ENCODE assay signal across 8 mouse cellular contexts in the genomic region with DNA sequence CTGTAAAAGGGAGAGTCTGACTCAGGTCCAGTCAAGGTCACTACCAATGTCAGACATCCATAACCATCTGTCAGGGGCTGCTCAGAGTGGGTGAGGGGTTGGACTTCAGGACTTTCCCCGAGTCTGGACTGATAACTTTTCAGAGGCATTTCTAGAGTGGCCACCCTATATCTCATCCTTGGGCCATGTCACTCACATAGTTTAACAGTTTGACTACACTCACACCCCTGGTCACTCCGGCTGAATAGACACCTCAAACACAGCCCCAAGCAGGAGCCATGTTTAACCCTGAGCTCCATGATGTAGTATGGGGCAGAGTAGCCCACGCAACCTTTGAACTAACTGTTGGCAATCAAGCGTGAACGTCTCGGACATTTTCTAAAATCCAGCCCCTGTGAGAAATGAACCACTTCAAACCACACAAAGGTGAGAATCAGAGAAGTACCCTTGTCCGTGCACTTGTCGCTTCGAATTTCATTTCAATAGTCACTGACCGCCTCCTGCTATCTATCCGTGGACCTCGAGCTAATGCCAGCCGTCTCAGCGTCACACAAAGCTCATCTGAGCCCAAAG. TPM values are rescaled to one million over a fixed set of nuclear protein-coding genes. Genes with fewer than 3 reads are reported as not detected.
A peak's percentile ranks its signal among the peaks of the same experiment; 100 is the strongest.
DNase-seq lines count a peak whose midpoint lies in the region; ATAC-seq lines count a peak whose summit lies in the region.

No protein-coding gene starts in this region.

- H3K27ac ChIP-seq in kidney, embryonic 14.5 days (ENCODE audit: low read depth, low read length) = peak overlapping the region; percentile 79
- peak overlapping the region; percentile 87 for H3K27ac ChIP-seq in embryonic facial prominence, embryonic 12.5 days
- peak overlapping the region; percentile 58 for H3K27ac ChIP-seq in intestine, embryonic 16.5 days (ENCODE audit: low read length)

- peaks cover 17% of the 10 kb centered on the region for H3K36me3 ChIP-seq in kidney, embryonic 14.5 days (ENCODE audit: control insufficient read depth, insufficient read depth, low read length)
- peaks cover 16% of the 10 kb centered on the region for H3K36me3 ChIP-seq in embryonic facial prominence, embryonic 12.5 days
- H3K36me3 ChIP-seq in intestine, embryonic 16.5 days (ENCODE audit: control insufficient read depth, insufficient read depth, low read length) = peaks cover 8% of the 10 kb centered on the region; the same call in 1 of the 2 replicates

- DNase-seq in kidney, adult 18-20 months = no peak
- peak; percentile 23 for DNase-seq in neural tube, embryonic 10.5 days (ENCODE audit: extremely low spot score, low spot score)
- DNase-seq in gastrocnemius, adult 18-20 months (ENCODE audit: low spot score) = no peak
- DNase-seq in urinary bladder, adult 2 months (ENCODE audit: low spot score) = no peak
- DNase-seq in right cerebral cortex, postnatal 36 days (ENCODE audit: low spot score in 2 of 2) = no peak

- peak overlapping the region; percentile 75; the same call in 1 of the 2 replicates for H3K9ac ChIP-seq in kidney, embryonic 14.5 days (ENCODE audit: low read depth, low read length)
- H3K9ac ChIP-seq in embryonic facial prominence, embryonic 12.5 days = peak overlapping the region; percentile 41; the same call in 1 of the 2 replicates
- peak overlapping the region; percentile 75 for H3K9ac ChIP-seq in intestine, embryonic 16.5 days (ENCODE audit: low read depth, low read length)

- H3K4me1 ChIP-seq in kidney, embryonic 14.5 days (ENCODE audit: control insufficient read depth, insufficient read depth, low read length) = peaks cover 16% of the 10 kb centered on the region; the same call in 1 of the 2 replicates
- peaks cover 16% of the 10 kb centered on the region for H3K4me1 ChIP-seq in embryonic facial prominence, embryonic 12.5 days
- H3K4me1 ChIP-seq in intestine, embryonic 16.5 days (ENCODE audit: control insufficient read depth, insufficient read depth, low read length) = peaks cover 19% of the 10 kb centered on the region

- H3K4me3 ChIP-seq in kidney, embryonic 14.5 days (ENCODE audit: low read length) = peak overlapping the region; percentile 69
- peak overlapping the region; percentile 77 for H3K4me3 ChIP-seq in embryonic facial prominence, embryonic 12.5 days
- peak overlapping the region; percentile 74 for H3K4me3 ChIP-seq in intestine, embryonic 16.5 days (ENCODE audit: low read length)

- peak overlapping the region; percentile 73 for H3K4me2 ChIP-seq in kidney, embryonic 14.5 days (replicated peaks; ENCODE audit: low read depth, low read length)
- peak overlapping the region; percentile 88 for H3K4me2 ChIP-seq in embryonic facial prominence, embryonic 12.5 days (replicated peaks)
- H3K4me2 ChIP-seq in intestine, embryonic 16.5 days (ENCODE audit: low read depth, low read length) = peak overlapping the region; percentile 82

- 5% methylated on average over 14 of the region's 14 CpGs for WGBS in kidney, embryonic 14.5 days
- WGBS in embryonic facial prominence, embryonic 12.5 days = 8% methylated on average over 14 of the region's 14 CpGs
- 5% methylated on average over 14 of the region's 14 CpGs for WGBS in intestine, embryonic 16.5 days

- no peaks in the 10 kb centered on the region for H3K27me3 ChIP-seq in kidney, embryonic 14.5 days (ENCODE audit: control insufficient read depth, insufficient read depth, low read length)
- no peaks in the 10 kb centered on the region for H3K27me3 ChIP-seq in embryonic facial prominence, embryonic 12.5 days
- H3K27me3 ChIP-seq in intestine, embryonic 16.5 days (replicated peaks; ENCODE audit: control insufficient read depth, insufficient read depth, low read length) = no peaks in the 10 kb centered on the region

- H3K9me3 ChIP-seq in kidney, embryonic 14.5 days (ENCODE audit: control insufficient read depth, low read length) = no peaks in the 10 kb centered on the region
- no peaks in the 10 kb centered on the region for H3K9me3 ChIP-seq in embryonic facial prominence, embryonic 12.5 days
- no peaks in the 10 kb centered on the region for H3K9me3 ChIP-seq in intestine, embryonic 16.5 days (ENCODE audit: control insufficient read depth, low read length)

- ATAC-seq in kidney, embryonic 14.5 days (ENCODE audit: low FRiP score, low TSS enrichment) = 0 out of 2 replicates have a peak, but pooled peaks have one; percentile 9
- ATAC-seq in embryonic facial prominence, embryonic 12.5 days (ENCODE audit: insufficient number of reproducible peaks, insufficient read depth, low FRiP score, low TSS enrichment) = no peak
- no peak for ATAC-seq in intestine, embryonic 16.5 days

RNA-seq across cellular contexts. Expression of a gene that starts 0.6 kb away (rescaled TPM):
- 83.9 and 85.3 TPM in 2 replicates for polyA plus RNA-seq in kidney, embryonic 14.5 days (2014; fragmentation: Nextera tagmentation; extraction: Ambion mirVana)
- polyA plus RNA-seq in embryonic facial prominence, embryonic 12.5 days (2016; fragmentation: Nextera tagmentation; extraction: Ambion mirVana) = 56.8 and 57.0 TPM in 2 replicates
- polyA plus RNA-seq in intestine, embryonic 16.5 days (2015; fragmentation: Nextera tagmentation; extraction: Ambion mirVana) = 61.0 and 66.9 TPM in 2 replicates
- total RNA-seq in gastrocnemius, adult 18-20 months (2021) = 10 to 100 TPM; 25.4 to 33.4 TPM
- polyA plus RNA-seq in urinary bladder, adult 2 months (2012; rRNA removed) = 61.0 and 67.8 TPM in 2 replicates

RNA-seq across cellular contexts. Expression of a gene that starts 5.7 kb away (rescaled TPM):
- 40.0 and 41.4 TPM in 2 replicates for polyA plus RNA-seq in kidney, embryonic 14.5 days (2014; fragmentation: Nextera tagmentation; extraction: Ambion mirVana)
- polyA plus RNA-seq in embryonic facial prominence, embryonic 12.5 days (2016; fragmentation: Nextera tagmentation; extraction: Ambion mirVana) = 9.0 and 10.1 TPM in 2 replicates
- polyA plus RNA-seq in intestine, embryonic 16.5 days (2015; fragmentation: Nextera tagmentation; extraction: Ambion mirVana) = 79.5 and 89.3 TPM in 2 replicates
- 100 to 1,000 TPM in 1 of 2 experiments, 10 to 100 TPM in 1; 84.2 to 102 TPM for total RNA-seq in gastrocnemius, adult 18-20 months (2021)
- polyA plus RNA-seq in urinary bladder, adult 2 months (2012; rRNA removed) = 11.0 and 13.6 TPM in 2 replicates

RNA-seq across cellular contexts. Expression of a gene that starts 6.4 kb away (rescaled TPM):
- 0.99 and 1.2 TPM in 2 replicates for polyA plus RNA-seq in kidney, embryonic 14.5 days (2014; fragmentation: Nextera tagmentation; extraction: Ambion mirVana)
- 0.45 and 0.62 TPM in 2 replicates for polyA plus RNA-seq in embryonic facial prominence, embryonic 12.5 days (2016; fragmentation: Nextera tagmentation; extraction: Ambion mirVana)
- 0.16 and 0.55 TPM in 2 replicates for polyA plus RNA-seq in intestine, embryonic 16.5 days (2015; fragmentation: Nextera tagmentation; extraction: Ambion mirVana)
- under 1 TPM; 0.43 to 0.62 TPM for total RNA-seq in gastrocnemius, adult 18-20 months (2021)
- 0.77 and 0.93 TPM in 2 replicates for polyA plus RNA-seq in urinary bladder, adult 2 months (2012; rRNA removed)

RNA-seq across cellular contexts. Expression of a gene that starts 12.9 kb away (rescaled TPM):
- polyA plus RNA-seq in kidney, embryonic 14.5 days (2014; fragmentation: Nextera tagmentation; extraction: Ambion mirVana) = 21.4 and 27.5 TPM in 2 replicates
- polyA plus RNA-seq in embryonic facial prominence, embryonic 12.5 days (2016; fragmentation: Nextera tagmentation; extraction: Ambion mirVana) = 36.3 and 42.0 TPM in 2 replicates
- 11.3 and 11.9 TPM in 2 replicates for polyA plus RNA-seq in intestine, embryonic 16.5 days (2015; fragmentation: Nextera tagmentation; extraction: Ambion mirVana)
- under 1 TPM; 0.55 to 0.64 TPM for total RNA-seq in gastrocnemius, adult 18-20 months (2021)
- polyA plus RNA-seq in urinary bladder, adult 2 months (2012; rRNA removed) = 12.0 and 14.4 TPM in 2 replicates

RNA-seq across cellular contexts. Expression of a gene that starts 29.6 kb away (rescaled TPM):
- 13.0 and 21.7 TPM in 2 replicates for polyA plus RNA-seq in kidney, embryonic 14.5 days (2014; fragmentation: Nextera tagmentation; extraction: Ambion mirVana)
- polyA plus RNA-seq in embryonic facial prominence, embryonic 12.5 days (2016; fragmentation: Nextera tagmentation; extraction: Ambion mirVana) = 23.0 and 26.9 TPM in 2 replicates
- 21.5 and 23.2 TPM in 2 replicates for polyA plus RNA-seq in intestine, embryonic 16.5 days (2015; fragmentation: Nextera tagmentation; extraction: Ambion mirVana)
- total RNA-seq in gastrocnemius, adult 18-20 months (2021) = 10 to 100 TPM; 72.4 to 72.9 TPM
- 52.4 and 62.0 TPM in 2 replicates for polyA plus RNA-seq in urinary bladder, adult 2 months (2012; rRNA removed)
